Mouse (Mus musculus) liver, embryonic 14.5 days (tissue): ENCODE measurements around the gene Kctd4.

ENCODE experiments used
- CTCF ChIP-seq: IDR thresholded peaks from 2 replicates; pipeline ENCODE4 v1.5.1; 2016; ENCODE audit warnings: antibody characterized with exemption, low read depth, control low read depth
- EP300 ChIP-seq: IDR thresholded peaks from 2 replicates; pipeline ENCODE4 v1.6.1; 2016; ENCODE audit warnings: antibody characterized with exemption, low read depth

GRCm38 (mm10) chr14:75998082-75998481 lies 43.3 kb downstream of the Kctd4 start:
- TF ChIP-seq CTCF (no peak), EP300 (no peak)
